Mouse (Mus musculus): ENCODE measurements around the gene Safb.

The Safb gene

GRCm38 (mm10) chr17:56655311-56655710 is 70.7 kb downstream of the Safb start:
- no peak for DNase-seq

Measured in cerebellum, postnatal 10 days (tissue).